Mouse (Mus musculus) brown adipose tissue, adult 24 weeks (tissue): ENCODE measurements around the gene Isg20l2. TPM values are rescaled to one million over a fixed set of nuclear protein-coding genes. Genes with fewer than 3 reads are reported as not detected.

Experiments
- H3K27ac ChIP-seq: fragments of 200-500 bp; replicated peaks from 2 replicates; pipeline ENCODE4 v1.5.1; 2012; ENCODE audit warnings: low read depth, mild to moderate bottlenecking, low read length
- H3K4me1 ChIP-seq: fragments of 200-500 bp; 2 replicates; pipeline ENCODE4 v1.6.1; 2012; ENCODE audit warnings: low read length, mixed read lengths; ENCODE audit not compliant: control insufficient read depth, insufficient read depth, insufficient read length
- H3K4me3 ChIP-seq: fragments of 200-500 bp; 2 replicates; pipeline ENCODE4 v1.5.1; 2012; ENCODE audit warnings: low read depth, mild to moderate bottlenecking, low read length, moderate library complexity; ENCODE audit not compliant: insufficient read depth
- polyA plus RNA-seq: library from polyadenylated mRNA; stranded (reverse); fragments of >200 nt; gene quantifications from 2 replicates; pipeline ENCODE4 v1.2.4, GENCODE M21; 2012; ENCODE audit not compliant: missing spikeins, insufficient read depth, insufficient read length

Gene Isg20l2
- polyA plus RNA-seq, 1 experiment: 6.7 TPM

GRCm38 (mm10) chr3:87927452-87927851 lies 2.7 kb upstream of the Isg20l2 start:
- Histone ChIP-seq H3K4me3 (no peak overlapping the region), H3K27ac (no peak overlapping the region), H3K4me1 (peaks cover 3% of the 10 kb centered on the region)

GRCm38 (mm10) chr3:87929341-87930077 lies 605 bp upstream of the Isg20l2 start:
- Histone ChIP-seq H3K4me3 (peak overlapping the region; percentile 97), H3K27ac (peak overlapping the region; percentile 91), H3K4me1 (peaks cover 3% of the 10 kb centered on the region)

- Histone ChIP-seq H3K27ac (no peak overlapping the region), H3K4me3 (no peak overlapping the region), H3K4me1 (peaks cover 2% of the 10 kb centered on the region)
Measured at GRCm38 (mm10) chr3:87934026-87934425, 3.9 kb downstream of the Isg20l2 start.

GRCm38 (mm10) chr3:87934501-87934900 lies 4.4 kb downstream of the Isg20l2 start:
- no peak overlapping the region for H3K27ac ChIP-seq
- H3K4me1 ChIP-seq: no peaks in the 10 kb centered on the region; the same call in 1 of the 2 replicates
- no peak overlapping the region for H3K4me3 ChIP-seq

GRCm38 (mm10) chr3:87935201-87935600 lies 5.1 kb downstream of the Isg20l2 start:
- H3K27ac ChIP-seq: no peak overlapping the region
- no peaks in the 10 kb centered on the region; the same call in 1 of the 2 replicates for H3K4me1 ChIP-seq

GRCm38 (mm10) chr3:87935776-87936175 lies 5.7 kb downstream of the Isg20l2 start:
- no peaks in the 10 kb centered on the region; the same call in 1 of the 2 replicates for H3K4me1 ChIP-seq
- H3K27ac ChIP-seq: no peak overlapping the region
- no peak overlapping the region for H3K4me3 ChIP-seq

More at GRCm38 (mm10) chr3:87935201-87935600, 5.1 kb downstream of the Isg20l2 start:
- no peak overlapping the region for H3K4me3 ChIP-seq

GRCm38 (mm10) chr3:87940611-87941010 lies 10.5 kb downstream of the Isg20l2 start:
- no peak overlapping the region for H3K27ac ChIP-seq
- H3K4me3 ChIP-seq: no peak overlapping the region
- H3K4me1 ChIP-seq: no peaks in the 10 kb centered on the region

GRCm38 (mm10) chr3:87942471-87942870 lies 12.4 kb downstream of the Isg20l2 start:
- no peaks in the 10 kb centered on the region for H3K4me1 ChIP-seq
- no peak overlapping the region for H3K4me3 ChIP-seq
- no peak overlapping the region for H3K27ac ChIP-seq

GRCm38 (mm10) chr3:87943586-87943985 lies 13.5 kb downstream of the Isg20l2 start:
- no peak overlapping the region for H3K27ac ChIP-seq

GRCm38 (mm10) chr3:87944838-87945600 lies 14.9 kb downstream of the Isg20l2 start:
- Histone ChIP-seq H3K4me1 (no peaks in the 10 kb centered on the region; the same call in 1 of the 2 replicates), H3K27ac (no peak overlapping the region), H3K4me3 (no peak overlapping the region)

More at GRCm38 (mm10) chr3:87943586-87943985, 13.5 kb downstream of the Isg20l2 start:
- no peaks in the 10 kb centered on the region for H3K4me1 ChIP-seq
- no peak overlapping the region for H3K4me3 ChIP-seq

- no peak overlapping the region for H3K4me3 ChIP-seq
- H3K27ac ChIP-seq: no peak overlapping the region
- no peaks in the 10 kb centered on the region; the same call in 1 of the 2 replicates for H3K4me1 ChIP-seq
Measured at GRCm38 (mm10) chr3:87945781-87946540, 15.8 kb downstream of the Isg20l2 start.

- no peak overlapping the region for H3K4me3 ChIP-seq
- H3K4me1 ChIP-seq: no peaks in the 10 kb centered on the region; the same call in 1 of the 2 replicates
- H3K27ac ChIP-seq: no peak overlapping the region
Measured at GRCm38 (mm10) chr3:87946541-87946860, 16.4 kb downstream of the Isg20l2 start.

GRCm38 (mm10) chr3:87947056-87947810 lies 17.1 kb downstream of the Isg20l2 start:
- Histone ChIP-seq H3K27ac (no peak overlapping the region), H3K4me3 (no peak overlapping the region)

GRCm38 (mm10) chr3:87947811-87948199 lies 17.7 kb downstream of the Isg20l2 start:
- Histone ChIP-seq H3K4me1 (no peaks in the 10 kb centered on the region; the same call in 1 of the 2 replicates), H3K27ac (no peak overlapping the region), H3K4me3 (no peak overlapping the region)

More at GRCm38 (mm10) chr3:87947056-87947810, 17.1 kb downstream of the Isg20l2 start:
- no peaks in the 10 kb centered on the region; the same call in 1 of the 2 replicates for H3K4me1 ChIP-seq
